Mouse (Mus musculus) cerebellum, adult 2 months (tissue): ENCODE measurements at regions not wholly inside any gene's neighbourhood (a gene's known extent, or its start where the extent isn't known, plus 50 kb on each side); places are given as distances from the start of the nearest gene placed in this dataset.

Source experiments
- DNase-seq, 2 experiments: peaks; one replicate each; pipeline ENCODE4 v3.0.0; 2021
- H3K27ac ChIP-seq: fragments of 200-500 bp; 2 replicates; pipeline ENCODE4 v1.5.1; 2012; ENCODE audit warnings: low read length, control low read depth, inconsistent platforms; ENCODE audit not compliant: insufficient read depth
- H3K27me3 ChIP-seq: fragments of 200-500 bp; 2 replicates; pipeline ENCODE4 v1.6.1; 2012; ENCODE audit warnings: inconsistent platforms, mild to moderate bottlenecking, low read length, moderate library complexity; ENCODE audit not compliant: control insufficient read depth, insufficient read depth
- H3K4me1 ChIP-seq: fragments of 200-500 bp; 2 replicates; pipeline ENCODE4 v1.6.1; 2011; ENCODE audit warnings: low read length; ENCODE audit not compliant: control insufficient read depth, insufficient read depth
- H3K4me3 ChIP-seq: fragments of 200-500 bp; replicated peaks from 2 replicates; pipeline ENCODE3; 2011; ENCODE audit warnings: mild to moderate bottlenecking, low read depth, low read length, control low read depth; ENCODE audit not compliant: insufficient read depth
- CTCF ChIP-seq: fragments of 200-500 bp; IDR thresholded peaks from 2 replicates; pipeline ENCODE4 v1.5.1; 2011; ENCODE audit warnings: low read depth, mild to moderate bottlenecking, control low read depth, low read length, moderate library complexity, borderline replicate concordance; ENCODE audit not compliant: insufficient read depth
- POLR2A ChIP-seq: fragments of 200-500 bp; IDR thresholded peaks from 2 replicates; pipeline ENCODE4 v1.6.1; 2011; ENCODE audit warnings: low read length, control low read depth, borderline replicate concordance; ENCODE audit not compliant: insufficient read depth
- WGBS: fragments of 180-500 bp; shearing (Covaris S2); methylation state at CpG from one replicate; pipeline ENCODE4 v1.1.7; 2018; 5-methylcytosine and 5-hydroxymethylcytosine counted together

- Histone ChIP-seq H3K27ac (no peak overlapping the region), H3K4me3 (no peak overlapping the region), H3K4me1 (peaks cover 4% of the 10 kb centered on the region; the same call in 1 of the 2 replicates), H3K27me3 (no peaks in the 10 kb centered on the region)
- WGBS: 77% methylated on average over 2 of the region's 2 CpGs
- DNase-seq: no peak
- TF ChIP-seq CTCF (no peak), POLR2A (no peak)
Observed at GRCm38 (mm10) chr3:9151590-9151989, 458.3 kb downstream of the Zfp704 start.

DNA sequence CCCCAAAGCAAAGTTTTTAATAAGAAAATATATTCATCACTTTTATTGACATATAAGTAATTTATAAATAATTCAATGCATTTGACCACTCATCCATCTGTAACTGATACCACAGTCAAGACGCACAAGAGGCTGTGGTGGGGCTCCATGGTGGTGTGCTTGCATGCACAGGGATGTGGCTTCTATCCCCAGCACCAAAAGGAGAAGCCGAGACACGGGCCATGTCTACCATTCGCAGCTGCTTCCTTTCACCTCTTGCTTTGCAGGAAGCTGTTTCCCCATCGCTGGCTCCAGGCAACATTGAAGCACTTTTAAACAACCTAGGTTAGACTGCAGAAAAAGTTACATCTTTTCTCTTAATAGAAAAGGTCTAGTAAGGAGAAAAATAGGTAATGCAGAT, 461.3 kb downstream of the Zfp704 start:
- 84% methylated on average over 5 of the region's 5 CpGs for WGBS
- no peak for TF ChIP-seq CTCF

GRCm38 (mm10) chr3:9146481-9146880, 463.4 kb downstream of the Zfp704 start:
- DNase-seq: no peak
- Histone ChIP-seq H3K4me1 (no peaks in the 10 kb centered on the region), H3K27ac (no peak overlapping the region), H3K4me3 (no peak overlapping the region), H3K27me3 (no peaks in the 10 kb centered on the region)
- no peak for TF ChIP-seq POLR2A
- TF ChIP-seq CTCF: no peak
- 63% methylated on average over 6 of the region's 6 CpGs for WGBS

More for the DNA sequence above, 461.3 kb downstream of the Zfp704 start:
- Histone ChIP-seq H3K27me3 (no peaks in the 10 kb centered on the region), H3K4me1 (no peaks in the 10 kb centered on the region), H3K4me3 (no peak overlapping the region), H3K27ac (no peak overlapping the region)
- DNase-seq: no peak

DNA sequence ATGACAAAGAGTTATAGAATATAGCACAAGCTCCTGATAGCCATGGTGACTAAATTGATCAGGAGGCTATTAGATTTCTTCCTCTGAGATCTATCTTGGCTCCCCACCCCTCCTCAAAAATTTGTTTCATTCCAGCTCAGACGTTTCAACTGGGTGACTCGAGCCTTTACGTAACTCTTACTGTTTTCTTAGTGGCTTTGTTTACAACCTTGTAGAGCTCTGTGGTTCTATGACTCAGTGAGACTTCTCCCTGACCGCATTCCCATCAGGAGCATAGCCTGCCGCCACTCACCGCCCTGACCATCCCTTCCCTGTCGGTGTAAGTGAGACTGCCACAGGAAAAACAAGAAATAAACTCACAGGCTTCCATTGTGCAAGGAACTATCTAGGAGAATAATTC, 464.3 kb downstream of the Zfp704 start:
- no peak for DNase-seq

GRCm38 (mm10) chr3:9141836-9142235, 468.0 kb downstream of the Zfp704 start:
- Histone ChIP-seq H3K4me1 (no peaks in the 10 kb centered on the region), H3K27me3 (no peaks in the 10 kb centered on the region), H3K4me3 (no peak overlapping the region), H3K27ac (no peak overlapping the region)
- DNase-seq: no peak
- TF ChIP-seq CTCF (no peak), POLR2A (no peak)
- WGBS: 72% methylated on average over 5 of the region's 5 CpGs

More for the DNA sequence above, 464.3 kb downstream of the Zfp704 start:
- 88% methylated on average over 7 of the region's 7 CpGs for WGBS
- Histone ChIP-seq H3K4me1 (no peaks in the 10 kb centered on the region), H3K27me3 (no peaks in the 10 kb centered on the region), H3K27ac (no peak overlapping the region), H3K4me3 (no peak overlapping the region)
- no peak for TF ChIP-seq CTCF
- no peak for TF ChIP-seq POLR2A

DNA sequence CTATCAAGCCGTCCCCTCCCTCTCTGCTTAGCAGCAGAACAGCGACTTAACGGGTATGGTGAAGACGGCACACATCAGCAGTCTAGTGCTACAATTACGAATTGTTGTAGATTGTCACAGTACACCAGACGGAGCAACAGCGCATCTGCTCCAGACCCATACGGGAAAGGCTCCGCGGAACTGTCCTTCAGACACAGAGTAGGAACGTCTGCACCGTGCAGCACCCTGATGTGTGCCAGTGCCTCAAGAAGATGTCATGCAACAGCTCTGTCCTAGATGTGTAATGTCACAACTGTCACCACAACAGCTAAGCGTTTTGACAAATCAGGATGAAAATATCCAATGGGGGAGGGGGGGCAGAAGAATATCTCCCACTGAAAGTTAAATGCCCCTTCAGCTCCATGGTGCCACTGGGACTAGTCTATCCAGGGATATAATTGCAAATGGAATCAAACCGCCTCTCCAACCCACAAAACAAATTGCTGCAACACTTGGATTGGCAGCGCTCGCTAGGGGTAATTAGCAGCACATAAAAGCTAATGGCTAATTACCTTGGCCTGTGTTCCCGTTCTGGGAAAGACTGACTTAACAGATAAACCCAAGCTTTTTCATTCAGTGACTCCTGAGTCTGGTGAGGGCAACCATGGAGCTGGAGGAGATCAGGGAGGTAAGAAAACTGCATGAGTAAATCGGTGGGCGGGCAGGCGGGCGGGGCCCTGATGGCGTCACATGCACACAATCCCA, 472.6 kb downstream of the Zfp704 start:
- Histone ChIP-seq H3K4me3 (no peak overlapping the region), H3K27ac (no peak overlapping the region), H3K4me1 (no peaks in the 10 kb centered on the region), H3K27me3 (no peaks in the 10 kb centered on the region)
- DNase-seq: no peak
- TF ChIP-seq CTCF: no peak
- no peak for TF ChIP-seq POLR2A
- whole genome bisulfite sequencing: 82% methylated on average over 22 of the region's 22 CpGs

- no peak overlapping the region for H3K27ac ChIP-seq
- H3K27me3 ChIP-seq: no peaks in the 10 kb centered on the region
- no peak overlapping the region for H3K4me3 ChIP-seq
- no peak for DNase-seq
- TF ChIP-seq POLR2A (no peak), CTCF (no peak)
- no peaks in the 10 kb centered on the region for H3K4me1 ChIP-seq
- WGBS: 60% methylated on average over 12 of the region's 12 CpGs
Observed at GRCm38 (mm10) chr3:9133991-9134390, 475.9 kb downstream of the Zfp704 start.

- H3K4me3 ChIP-seq: no peak overlapping the region
- no peak for DNase-seq
- 83% methylated on average over 12 of the region's 12 CpGs for WGBS
- H3K27me3 ChIP-seq: no peaks in the 10 kb centered on the region
- TF ChIP-seq POLR2A (no peak), CTCF (no peak)
- no peaks in the 10 kb centered on the region for H3K4me1 ChIP-seq
- H3K27ac ChIP-seq: no peak overlapping the region
Observed at GRCm38 (mm10) chr3:9132104-9132751, 477.7 kb downstream of the Zfp704 start.
